Mouse (Mus musculus): ENCODE results near the gene Wars2.

DNA sequence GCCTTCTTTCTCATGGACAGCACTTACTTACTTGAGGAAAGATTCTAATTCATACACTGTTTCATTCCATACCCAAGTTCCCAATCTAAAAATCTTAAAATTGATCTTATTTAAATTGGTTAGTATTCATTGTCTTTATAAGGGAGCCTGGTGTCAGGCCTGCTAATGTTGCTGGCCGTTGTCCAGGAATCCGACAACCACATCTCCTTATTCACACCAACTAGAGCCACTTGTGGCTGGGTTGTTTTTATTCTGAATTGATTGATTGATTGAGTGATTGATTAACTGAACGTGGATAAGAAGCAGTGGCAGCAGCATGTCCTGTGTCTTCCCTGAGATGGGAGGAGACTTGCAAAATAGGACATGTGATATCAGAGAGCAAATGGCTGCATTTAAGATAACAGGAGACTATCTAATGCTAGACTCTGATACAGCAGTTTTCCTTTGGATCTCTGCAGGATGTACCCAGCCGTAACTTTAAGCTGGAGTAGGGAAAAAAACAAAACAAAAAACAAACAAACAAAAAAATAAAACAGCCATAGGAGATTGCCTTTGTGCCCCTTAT lies 16.7 kb downstream of the Wars2 start:
- TF ChIP-seq CTCF (conservative IDR thresholded peaks at IDR 0.05; ENCODE audit: low read length) (no peak), POU5F1 (IDR thresholded peaks at IDR 0.05; ENCODE audit: borderline replicate concordance, low read length) (no peak)

Measured in E14TG2a.4 (cell line).